Mouse (Mus musculus): ENCODE measurements at regions not wholly inside any gene's neighbourhood (a gene's known extent, or its start where the extent isn't known, plus 50 kb on each side); places are given as distances from the start of the nearest gene placed in this dataset.

DNA sequence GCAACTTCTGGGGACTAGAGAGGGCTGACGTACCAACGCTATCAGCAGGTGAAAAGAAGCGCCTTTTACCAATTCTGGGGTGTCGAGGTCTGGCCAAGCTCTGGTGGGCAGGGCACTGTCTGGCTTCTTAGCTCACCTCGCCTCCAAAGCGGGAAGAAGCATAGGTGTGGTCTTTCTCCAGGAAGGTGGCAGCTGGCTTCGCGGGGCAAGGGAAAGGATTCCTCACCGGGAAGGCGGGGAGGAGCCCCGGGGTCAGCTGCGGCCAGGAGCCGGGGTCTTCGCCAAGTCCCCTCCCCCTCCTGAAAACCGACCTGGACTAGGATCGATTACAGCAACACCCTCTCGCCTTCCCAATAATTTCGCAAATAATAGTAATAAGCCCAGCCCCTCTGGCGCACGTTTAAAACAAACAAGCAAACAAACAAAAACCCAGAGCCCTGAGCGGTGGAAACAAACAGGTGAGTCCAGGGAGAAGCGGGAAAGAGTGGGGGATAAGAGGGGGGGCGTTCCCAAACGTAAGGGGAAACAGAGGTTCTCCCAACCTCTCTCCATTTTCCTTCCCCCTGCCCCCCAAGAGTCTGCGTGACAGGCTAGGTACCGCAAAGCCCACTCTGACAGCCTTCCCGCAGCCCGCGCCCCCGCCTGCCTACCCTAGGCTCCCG, 63.5 kb upstream of the Ak4 start:
- Histone ChIP-seq H3K4me2 (replicated peaks) (peak overlapping the region; percentile 81), H3K4me3 (peak overlapping the region; percentile 67), H3K27me3 (no peaks in the 10 kb centered on the region), H3K4me1 (peaks cover 27% of the 10 kb centered on the region), H3K36me3 (0 out of 2 replicates have a peak, but pooled peaks cover 2% of the 10 kb centered on the region), H3K9me3 (replicated peaks) (no peaks in the 10 kb centered on the region), H3K9ac (peak overlapping the region; percentile 85), H3K27ac (peak overlapping the region; percentile 97)
- 1% methylated on average over 31 of the region's 31 CpGs for WGBS
- ATAC-seq (ENCODE audit: low FRiP score): no peak

DNA sequence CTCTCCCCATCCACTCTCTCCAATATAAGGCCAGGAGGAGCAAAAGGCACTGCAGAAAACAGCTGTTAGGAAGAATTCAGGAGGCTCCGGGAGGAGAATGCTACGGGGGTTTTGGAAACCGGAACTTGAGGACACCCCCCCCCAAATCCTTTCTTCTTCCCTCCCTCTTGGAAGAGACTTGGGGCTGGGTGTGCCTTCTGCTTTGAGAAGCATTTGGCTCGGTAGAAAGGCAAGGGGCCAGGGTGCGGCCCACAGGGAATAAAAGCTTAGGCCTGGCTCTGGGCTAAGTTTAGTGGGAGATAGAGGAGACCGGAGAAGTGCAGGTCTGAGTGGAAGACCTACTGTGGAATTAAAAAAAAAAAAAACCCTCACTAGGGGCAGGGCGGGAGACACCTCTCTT, 64.1 kb upstream of the Ak4 start:
- Histone ChIP-seq H3K4me1 (peaks cover 27% of the 10 kb centered on the region), H3K9me3 (replicated peaks) (no peaks in the 10 kb centered on the region), H3K27me3 (no peaks in the 10 kb centered on the region), H3K9ac (peak overlapping the region; percentile 85), H3K27ac (no peak overlapping the region), H3K36me3 (0 out of 2 replicates have a peak, but pooled peaks cover 4% of the 10 kb centered on the region), H3K4me2 (replicated peaks) (peak overlapping the region; percentile 81), H3K4me3 (peak overlapping the region; percentile 67)
- ATAC-seq (ENCODE audit: low FRiP score): no peak
- 11% methylated on average over 7 of the region's 7 CpGs for WGBS

DNA sequence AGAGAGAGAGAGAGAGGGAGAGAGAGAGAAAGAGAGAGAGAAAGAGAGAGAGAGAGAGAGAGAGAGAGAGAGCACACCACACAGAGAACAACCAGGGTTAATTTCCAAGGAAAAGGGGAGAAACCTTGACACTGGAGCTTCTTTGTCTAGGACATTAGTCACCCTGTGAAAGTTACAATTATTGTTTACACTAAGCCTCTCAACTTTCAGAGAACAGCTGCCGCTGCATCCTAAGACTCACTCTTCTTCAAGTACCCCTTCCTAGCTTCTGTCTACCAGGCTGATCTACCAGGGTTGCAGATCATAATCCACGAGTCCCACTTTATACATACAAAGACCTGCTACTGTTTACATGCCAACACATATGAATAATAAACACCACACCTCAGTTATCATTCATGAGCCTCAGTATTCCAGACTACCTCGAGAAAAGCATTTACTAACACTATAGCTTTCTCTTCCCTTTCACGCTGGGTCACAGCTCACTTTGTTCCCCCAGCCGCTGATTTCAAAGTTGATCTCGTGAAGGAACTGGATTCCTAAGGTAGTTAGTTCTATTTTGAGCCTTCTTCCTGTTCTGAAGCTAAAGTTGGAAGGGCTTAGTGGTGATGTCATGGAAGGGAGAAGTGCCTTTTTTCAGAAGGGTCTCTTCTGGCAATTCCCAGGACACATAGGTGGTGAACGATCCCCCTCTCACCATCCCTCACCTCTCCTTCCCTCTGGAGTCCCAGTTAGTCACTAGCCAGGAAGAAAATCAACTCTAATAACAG, 64.8 kb upstream of the Ak4 start:
- Histone ChIP-seq H3K27ac (no peak overlapping the region), H3K36me3 (0 out of 2 replicates have a peak, but pooled peaks cover 4% of the 10 kb centered on the region), H3K4me3 (peak overlapping the region; percentile 67), H3K9me3 (replicated peaks) (no peaks in the 10 kb centered on the region), H3K4me1 (peaks cover 27% of the 10 kb centered on the region), H3K9ac (peak overlapping the region; percentile 85), H3K4me2 (replicated peaks) (peak overlapping the region; percentile 81), H3K27me3 (no peaks in the 10 kb centered on the region)
- 43% methylated on average over 7 of the region's 7 CpGs for WGBS
- no peak for ATAC-seq (ENCODE audit: low FRiP score)

DNA sequence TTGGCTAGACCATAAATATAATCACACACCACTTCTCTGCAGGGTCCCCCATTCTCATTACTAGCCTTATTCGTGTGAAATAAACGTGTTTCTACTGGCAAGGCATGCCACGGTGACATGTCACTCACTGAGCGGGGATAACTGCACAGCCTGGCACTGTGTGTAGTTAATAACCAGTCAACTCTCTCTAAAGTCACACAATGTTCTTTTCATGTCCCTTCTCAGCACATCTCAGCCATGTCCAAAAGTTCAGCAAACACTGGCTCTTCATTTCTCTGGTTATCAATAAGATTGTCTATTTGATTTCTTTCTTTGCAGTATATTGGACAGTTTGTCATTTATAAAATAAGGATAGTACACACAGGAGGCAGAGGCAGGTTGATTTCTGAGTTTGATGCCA, 66.9 kb upstream of the Ak4 start:
- Histone ChIP-seq H3K4me3 (no peak overlapping the region), H3K36me3 (0 out of 2 replicates have a peak, but pooled peaks cover 4% of the 10 kb centered on the region), H3K27me3 (no peaks in the 10 kb centered on the region), H3K4me1 (peaks cover 19% of the 10 kb centered on the region), H3K4me2 (replicated peaks) (no peak overlapping the region), H3K9me3 (replicated peaks) (no peaks in the 10 kb centered on the region), H3K9ac (no peak overlapping the region), H3K27ac (no peak overlapping the region)
- ATAC-seq (ENCODE audit: low FRiP score): no peak
- WGBS: 89% methylated on average over 4 of the region's 4 CpGs

DNA sequence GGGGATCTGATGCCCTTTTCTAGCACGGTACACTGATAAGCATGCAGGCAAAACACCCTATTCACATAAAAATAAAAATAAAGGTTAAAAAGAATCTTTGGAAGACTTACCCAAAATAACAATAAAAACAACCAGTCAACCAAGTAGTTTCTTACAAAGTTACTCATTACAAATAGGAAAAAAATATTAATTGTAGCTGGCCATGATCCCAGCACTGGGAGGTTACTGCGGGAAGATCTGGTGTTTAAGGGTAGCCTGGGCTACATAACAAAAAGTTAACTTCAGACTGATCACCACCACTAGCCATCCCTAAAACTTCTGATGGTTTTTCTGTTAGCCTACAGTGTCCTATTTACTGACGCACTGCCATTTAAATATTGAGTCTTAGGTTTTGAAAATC, 67.4 kb upstream of the Ak4 start:
- no peak overlapping the region for H3K9ac ChIP-seq

DNA sequence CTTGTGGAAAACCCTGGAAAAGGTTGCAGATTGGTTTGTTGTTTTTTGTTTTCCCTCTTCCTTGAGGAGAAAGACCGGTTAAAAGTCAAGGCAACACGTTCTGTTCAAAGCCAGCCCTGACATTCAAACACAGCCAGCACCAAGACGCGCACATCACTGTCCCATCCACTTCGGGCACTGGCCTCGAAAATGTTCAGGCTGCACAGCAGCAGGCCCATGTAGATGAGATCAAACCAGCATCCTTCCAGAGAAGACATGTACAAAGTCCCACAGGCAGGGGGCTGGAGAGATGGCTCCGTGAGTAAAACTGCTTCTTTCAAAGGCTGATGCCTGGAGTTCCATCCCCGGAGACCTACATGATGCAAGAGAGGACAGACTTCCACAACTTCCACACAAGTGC, 68.4 kb upstream of the Ak4 start:
- Histone ChIP-seq H3K9ac (no peak overlapping the region), H3K4me3 (no peak overlapping the region), H3K4me2 (replicated peaks) (no peak overlapping the region), H3K27ac (no peak overlapping the region), H3K27me3 (no peaks in the 10 kb centered on the region), H3K9me3 (replicated peaks) (no peaks in the 10 kb centered on the region), H3K4me1 (peaks cover 19% of the 10 kb centered on the region), H3K36me3 (peaks cover 15% of the 10 kb centered on the region)
- 90% methylated on average over 8 of the region's 8 CpGs for WGBS
- no peak for ATAC-seq (ENCODE audit: low FRiP score)

More for the DNA sequence above, 67.4 kb upstream of the Ak4 start:
- Histone ChIP-seq H3K9me3 (replicated peaks) (no peaks in the 10 kb centered on the region), H3K4me3 (no peak overlapping the region), H3K4me1 (peaks cover 19% of the 10 kb centered on the region), H3K36me3 (peaks cover 6% of the 10 kb centered on the region), H3K27ac (no peak overlapping the region), H3K27me3 (no peaks in the 10 kb centered on the region), H3K4me2 (replicated peaks) (no peak overlapping the region)
- no peak for ATAC-seq (ENCODE audit: low FRiP score)
- 92% methylated on average over 3 of the region's 3 CpGs for WGBS

DNA sequence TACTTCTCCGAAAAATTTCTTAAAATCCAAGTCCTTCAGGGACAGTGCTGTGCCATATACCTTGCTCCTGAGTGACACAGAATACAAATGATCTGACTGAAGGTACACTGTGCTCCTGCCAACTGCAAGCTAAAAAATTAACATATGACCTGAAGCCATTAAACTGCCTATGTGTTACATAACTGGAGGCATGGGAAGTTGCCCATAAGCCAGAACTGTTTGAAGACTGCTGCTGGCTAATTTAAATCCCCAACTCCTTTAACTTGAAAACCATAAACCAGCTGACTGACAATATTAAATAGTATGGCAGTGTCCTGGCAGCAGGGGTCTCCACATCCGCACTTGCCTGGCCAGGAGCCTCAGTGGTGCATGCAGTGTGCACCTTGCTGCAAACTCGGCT, 68.9 kb upstream of the Ak4 start:
- Histone ChIP-seq H3K4me2 (replicated peaks) (no peak overlapping the region), H3K27ac (no peak overlapping the region), H3K9ac (no peak overlapping the region), H3K27me3 (no peaks in the 10 kb centered on the region), H3K4me3 (no peak overlapping the region), H3K36me3 (peaks cover 20% of the 10 kb centered on the region), H3K4me1 (peaks cover 17% of the 10 kb centered on the region), H3K9me3 (replicated peaks) (no peaks in the 10 kb centered on the region)
- WGBS: 91% methylated on average over 3 of the region's 3 CpGs
- ATAC-seq (ENCODE audit: low FRiP score): no peak

DNA sequence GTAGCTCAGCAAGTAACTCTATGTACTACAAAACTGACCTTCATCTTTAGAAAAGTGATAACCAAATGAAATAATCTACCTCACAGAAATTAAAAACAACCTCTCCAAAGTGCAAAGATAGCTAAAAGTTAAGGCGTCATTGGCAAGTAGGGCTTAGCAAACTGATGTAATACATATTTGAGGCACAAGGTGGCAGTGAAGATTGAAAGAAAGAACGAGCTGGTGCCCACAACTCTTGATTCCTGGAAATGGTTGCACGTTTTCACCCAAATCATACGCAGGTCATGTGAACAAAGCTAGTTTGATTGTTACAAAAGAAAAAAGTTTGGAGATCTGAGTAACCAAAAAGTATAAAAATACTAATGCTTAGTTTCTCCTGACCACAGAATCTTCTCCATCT, 69.7 kb upstream of the Ak4 start:
- no peak overlapping the region for H3K4me3 ChIP-seq
- no peak overlapping the region for H3K9ac ChIP-seq
- no peak for ATAC-seq (ENCODE audit: low FRiP score)
- H3K4me2 ChIP-seq (replicated peaks): no peak overlapping the region
- H3K9me3 ChIP-seq (replicated peaks): no peaks in the 10 kb centered on the region
- H3K27me3 ChIP-seq: no peaks in the 10 kb centered on the region
- no peak overlapping the region for H3K27ac ChIP-seq
- peaks cover 21% of the 10 kb centered on the region for H3K36me3 ChIP-seq
- 29% methylated on average over 4 of the region's 4 CpGs for whole genome bisulfite sequencing
- H3K4me1 ChIP-seq: peaks cover 10% of the 10 kb centered on the region

DNA sequence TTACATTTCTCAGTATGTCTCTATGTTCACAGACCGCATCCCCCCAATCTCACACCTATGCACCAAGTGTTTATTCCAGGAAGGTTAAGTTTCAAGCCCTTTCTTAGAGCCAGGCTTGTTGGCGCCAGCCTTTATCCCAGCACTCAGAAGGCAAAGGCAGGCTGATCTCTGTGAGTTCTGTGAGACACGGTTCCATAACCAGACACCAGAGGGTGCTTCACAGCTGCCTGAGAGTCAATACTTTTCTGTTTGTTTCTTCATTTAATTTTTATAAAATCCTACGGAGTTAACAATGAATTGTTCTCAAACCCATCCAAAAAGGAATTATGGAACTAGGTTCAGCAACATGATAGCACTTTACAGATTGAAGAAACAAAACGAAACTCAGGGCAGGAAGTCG, 71.8 kb upstream of the Ak4 start:
- Histone ChIP-seq H3K9me3 (replicated peaks) (no peaks in the 10 kb centered on the region), H3K4me1 (no peaks in the 10 kb centered on the region), H3K27ac (no peak overlapping the region), H3K4me2 (replicated peaks) (no peak overlapping the region), H3K36me3 (peaks cover 30% of the 10 kb centered on the region), H3K9ac (no peak overlapping the region), H3K27me3 (no peaks in the 10 kb centered on the region), H3K4me3 (no peak overlapping the region)
- ATAC-seq (ENCODE audit: low FRiP score): no peak
- WGBS: 87% methylated on average over 6 of the region's 6 CpGs

DNA sequence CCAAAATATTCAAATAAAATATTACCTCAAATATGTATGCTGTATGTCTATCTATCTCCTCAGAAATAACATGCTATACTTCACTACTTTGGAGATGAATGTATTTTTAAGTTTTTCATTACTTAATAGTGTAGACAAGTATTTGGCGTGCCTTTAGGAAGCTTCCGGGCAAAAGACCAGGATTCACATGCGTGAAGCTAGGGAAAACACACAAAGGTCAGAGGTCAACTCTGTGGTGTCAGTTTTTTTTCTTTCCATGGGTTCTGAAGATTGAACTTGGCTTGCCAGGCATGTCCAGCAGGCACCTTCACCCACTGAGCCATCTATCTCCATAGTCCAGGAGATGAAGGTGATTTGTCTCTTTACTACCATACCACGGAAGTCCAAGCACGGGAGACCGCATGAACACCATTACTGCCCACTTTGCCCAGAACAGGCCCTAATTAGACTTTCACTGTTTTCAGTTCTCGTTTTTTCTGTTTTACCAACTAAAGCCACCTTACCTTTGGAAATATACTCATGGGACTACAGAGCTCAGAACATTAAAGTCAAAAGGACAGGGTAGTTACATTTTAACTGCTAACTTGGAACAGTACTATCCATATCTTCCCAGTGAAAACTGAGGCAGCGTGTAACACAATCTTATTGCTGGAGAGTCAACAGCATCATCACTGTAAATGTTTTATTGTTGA, 76.9 kb upstream of the Ak4 start:
- Histone ChIP-seq H3K9me3 (replicated peaks) (no peaks in the 10 kb centered on the region), H3K4me2 (replicated peaks) (no peak overlapping the region), H3K9ac (no peak overlapping the region), H3K27me3 (no peaks in the 10 kb centered on the region), H3K27ac (no peak overlapping the region), H3K4me3 (no peak overlapping the region), H3K4me1 (no peaks in the 10 kb centered on the region), H3K36me3 (peaks cover 26% of the 10 kb centered on the region)
- WGBS: 93% methylated on average over 8 of the region's 8 CpGs
- no peak for ATAC-seq (ENCODE audit: low FRiP score)

DNA sequence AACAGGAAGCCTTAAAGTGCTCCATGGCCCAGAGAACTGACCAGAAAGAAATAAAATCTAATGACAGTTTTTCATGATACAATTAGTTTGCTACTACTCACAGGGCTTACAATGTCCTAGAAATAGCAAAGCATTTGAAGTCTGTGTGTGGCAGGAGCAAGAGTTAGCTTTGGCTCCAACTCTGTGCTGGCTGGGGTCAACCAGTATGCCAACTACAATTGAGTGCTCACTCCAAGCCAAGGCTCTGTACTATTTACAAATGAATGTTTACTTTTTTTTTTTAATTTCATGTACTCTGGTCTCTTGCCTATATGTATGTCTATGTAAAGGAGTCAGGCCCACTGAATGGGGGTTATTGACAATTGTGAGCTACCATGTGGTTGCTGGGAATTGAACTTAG, 75.7 kb upstream of the Jak1 start:
- Histone ChIP-seq H3K27me3 (no peaks in the 10 kb centered on the region), H3K9me3 (replicated peaks) (no peaks in the 10 kb centered on the region), H3K27ac (no peak overlapping the region), H3K4me1 (no peaks in the 10 kb centered on the region), H3K36me3 (peaks cover 16% of the 10 kb centered on the region), H3K4me3 (no peak overlapping the region), H3K4me2 (replicated peaks) (no peak overlapping the region), H3K9ac (no peak overlapping the region)
- ATAC-seq (ENCODE audit: low FRiP score): no peak

DNA sequence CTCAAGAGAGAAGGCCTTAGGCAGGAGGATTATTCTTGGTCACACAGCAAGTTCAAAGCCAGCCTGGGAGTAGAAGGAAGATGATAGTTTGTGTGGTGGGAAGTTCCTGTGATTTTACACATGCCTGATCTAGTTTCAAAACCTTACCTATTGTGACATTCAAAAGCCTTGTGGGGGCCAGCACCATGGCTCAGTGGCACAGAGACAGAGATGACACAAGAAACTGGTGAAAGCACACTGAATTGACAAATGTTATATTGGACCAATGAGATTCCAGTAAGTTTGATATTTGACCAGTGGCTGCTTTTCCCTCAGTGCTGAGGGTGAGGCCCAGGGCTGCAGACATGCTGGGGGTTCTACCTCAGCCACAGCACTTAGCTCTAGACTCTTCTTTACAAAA, 73.1 kb upstream of the Jak1 start:
- H3K9me3 ChIP-seq (replicated peaks): no peaks in the 10 kb centered on the region
- H3K27me3 ChIP-seq: no peaks in the 10 kb centered on the region
- no peak overlapping the region for H3K9ac ChIP-seq
- ATAC-seq (ENCODE audit: low FRiP score): no peak
- no peak overlapping the region for H3K4me2 ChIP-seq (replicated peaks)
- H3K4me1 ChIP-seq: no peaks in the 10 kb centered on the region
- no peak overlapping the region for H3K4me3 ChIP-seq
- no peak overlapping the region for H3K27ac ChIP-seq
- no peaks in the 10 kb centered on the region for H3K36me3 ChIP-seq

All from hindbrain, embryonic 12.5 days (tissue).